Mouse (Mus musculus): Measurements from ENCODE around the gene Gm8297.

Gene Gm8297

DNA sequence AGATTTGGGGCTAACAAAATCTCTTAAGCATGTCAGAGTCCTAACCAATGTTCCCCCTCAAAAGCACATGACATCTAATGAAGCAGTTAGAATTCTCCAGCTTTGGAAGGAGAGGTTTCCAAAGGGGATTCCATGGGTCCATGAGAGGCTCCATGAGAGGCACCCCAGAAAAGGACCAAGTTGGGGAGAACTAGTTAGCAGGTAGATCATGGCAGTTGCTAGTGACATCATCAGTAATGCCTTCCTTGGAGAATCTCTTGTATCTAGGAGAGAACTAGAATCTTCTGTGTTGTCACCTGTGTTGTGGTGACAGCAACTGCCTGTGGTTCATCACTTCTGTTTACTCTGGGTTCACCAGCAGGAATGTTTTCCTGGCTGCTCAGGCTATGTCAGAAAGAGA is at the start of gene Gm8297:
Gene Gm8297 (plus strand): TSS at position 301 of the 400 bp plus-strand sequence.

DNA sequence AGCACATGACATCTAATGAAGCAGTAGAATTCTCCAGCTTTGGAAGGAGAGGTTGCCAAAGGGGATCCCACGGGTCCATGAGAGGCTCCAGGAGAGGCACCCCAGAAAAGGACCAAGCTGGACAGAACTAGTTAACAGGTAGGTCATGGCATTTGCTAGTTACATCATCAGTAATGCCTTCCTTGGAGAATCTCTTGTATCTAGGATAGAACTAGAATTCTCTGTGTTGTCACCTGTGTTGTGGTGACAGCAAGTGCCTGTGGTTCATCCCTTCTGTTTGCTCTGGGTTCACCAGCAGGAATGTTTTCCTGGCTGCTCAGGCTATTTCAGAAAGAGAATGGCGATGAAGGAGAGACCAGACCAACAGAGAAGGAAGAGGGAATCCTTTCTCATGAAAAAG is 31.9 kb downstream of the Gm8297 start, which contains the start of gene Gm3298:
Gene Gm3298 (plus strand): TSS at position 301 of the 400 bp plus-strand sequence.
- WGBS, result 76% methylated on average over 1 of the region's 2 CpGs
